Mouse (Mus musculus): ENCODE data around the gene Pcsk5. TPM values are rescaled to one million over a fixed set of nuclear protein-coding genes. Genes with fewer than 3 reads are reported as not detected.
"Not testable (repeated sequence)": the region's sequence is repeated elsewhere in the genome, so short reads cannot be mapped to it uniquely, and the experiment has no call there.

Pcsk5 gene
- polyA plus RNA-seq, 1 experiment: 5.1 TPM

GRCm38 (mm10) chr19:17476021-17476420, 361.4 kb downstream of the Pcsk5 start:
- DNase-seq (ENCODE audit: low spot score): no peak

DNA sequence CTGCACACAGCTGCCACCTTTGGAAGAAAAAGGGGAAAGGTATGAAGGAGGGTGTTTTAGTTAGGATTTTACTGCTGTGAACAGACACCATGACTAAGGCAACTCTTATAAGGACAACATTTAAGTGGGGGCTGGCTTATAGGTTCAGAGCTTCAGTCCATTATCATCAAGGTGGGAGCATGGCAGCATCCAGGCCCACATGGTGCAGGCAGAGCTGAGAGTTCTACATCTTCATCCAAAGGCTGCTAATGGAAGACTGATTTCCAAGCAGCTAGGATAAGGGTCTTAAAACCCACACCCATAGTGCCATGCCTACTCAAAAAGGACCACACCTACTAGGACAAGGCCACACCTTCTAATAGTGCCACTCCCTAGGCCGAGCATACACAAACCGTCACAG, 364.3 kb downstream of the Pcsk5 start:
- DNase-seq (ENCODE audit: low spot score): not testable (repeated sequence)

GRCm38 (mm10) chr19:17471861-17472260, 365.6 kb downstream of the Pcsk5 start:
- no peak for DNase-seq (ENCODE audit: low spot score)

GRCm38 (mm10) chr19:17471196-17471595, 366.2 kb downstream of the Pcsk5 start:
- DNase-seq (ENCODE audit: low spot score): no peak

DNA sequence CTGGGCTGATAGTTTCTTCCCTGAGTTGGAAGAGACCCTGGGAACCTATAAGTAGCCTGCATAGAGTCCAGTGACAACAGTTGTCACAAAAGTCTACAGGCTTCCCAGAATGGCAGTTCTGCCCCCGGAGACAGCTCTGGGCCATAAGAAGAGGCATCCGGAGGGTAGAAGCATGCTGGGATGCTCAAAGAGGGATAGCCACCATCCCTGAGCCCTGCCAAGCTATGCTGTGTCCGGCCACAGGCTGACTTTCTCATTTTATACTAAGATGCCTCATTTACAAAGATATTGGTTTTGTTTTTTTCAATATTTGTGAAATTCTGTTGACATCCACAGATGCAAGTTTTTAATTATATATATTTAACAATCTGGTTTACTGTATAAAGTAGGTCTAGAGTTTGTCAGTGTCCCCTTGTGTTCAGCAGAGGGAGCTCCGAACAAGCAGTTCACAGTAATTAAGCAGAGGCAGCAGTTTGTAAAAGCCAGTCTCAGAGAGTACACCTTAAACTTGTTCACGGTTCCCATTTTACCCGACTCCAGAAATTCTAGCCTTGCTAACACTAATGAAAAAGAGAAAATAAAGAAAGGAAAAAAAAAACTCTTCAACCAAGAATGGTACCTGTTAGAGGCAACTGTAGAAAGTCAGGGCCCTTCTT, 369.7 kb downstream of the Pcsk5 start:
- no peak for DNase-seq (ENCODE audit: low spot score)

DNA sequence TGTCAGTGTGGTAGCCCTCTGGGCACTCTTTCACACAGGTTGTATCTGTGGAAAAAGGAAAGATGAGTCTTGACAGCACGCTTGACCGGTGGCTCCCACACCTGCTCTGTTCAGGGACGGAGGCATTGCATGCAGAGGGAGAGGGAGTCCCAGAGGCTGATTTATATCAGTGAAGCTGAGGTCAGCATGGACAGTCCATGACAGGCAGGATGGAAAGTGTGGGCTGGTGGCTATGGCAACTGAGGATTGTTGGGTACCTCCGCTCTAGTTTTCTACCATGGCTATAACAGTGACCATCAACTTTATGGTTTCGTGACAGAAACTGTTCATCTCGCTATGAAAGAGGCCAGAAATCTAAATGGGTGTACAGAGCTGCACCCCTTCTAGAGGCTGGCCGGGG, 385.4 kb downstream of the Pcsk5 start:
- no peak for DNase-seq (ENCODE audit: low spot score)

DNA sequence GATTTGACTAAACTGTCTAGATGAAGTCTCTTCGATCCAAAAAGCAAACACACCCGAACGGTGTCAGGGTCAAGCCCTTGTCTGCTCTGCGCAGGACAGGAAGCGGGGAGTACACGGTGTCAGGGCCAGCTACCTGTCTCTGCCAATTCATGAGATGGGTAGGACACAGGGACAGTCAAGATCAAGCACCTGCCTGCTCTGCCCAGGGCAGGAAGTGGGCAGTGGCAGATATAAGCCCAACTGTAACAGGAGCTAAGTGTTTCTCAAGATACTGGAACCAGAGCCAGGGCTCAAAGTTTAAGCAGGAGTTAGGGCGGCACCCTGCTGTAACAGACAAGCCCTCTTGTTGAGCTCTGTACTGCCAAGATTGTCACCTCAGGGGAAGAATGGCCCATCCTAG, 393.9 kb downstream of the Pcsk5 start:
- DNase-seq (ENCODE audit: low spot score): no peak

- no peak for DNase-seq (ENCODE audit: low spot score)
Observed at GRCm38 (mm10) chr19:17439476-17440189, 397.8 kb downstream of the Pcsk5 start.

- no peak for DNase-seq (ENCODE audit: low spot score)
Observed at GRCm38 (mm10) chr19:17436651-17437050, 400.8 kb downstream of the Pcsk5 start.

DNA sequence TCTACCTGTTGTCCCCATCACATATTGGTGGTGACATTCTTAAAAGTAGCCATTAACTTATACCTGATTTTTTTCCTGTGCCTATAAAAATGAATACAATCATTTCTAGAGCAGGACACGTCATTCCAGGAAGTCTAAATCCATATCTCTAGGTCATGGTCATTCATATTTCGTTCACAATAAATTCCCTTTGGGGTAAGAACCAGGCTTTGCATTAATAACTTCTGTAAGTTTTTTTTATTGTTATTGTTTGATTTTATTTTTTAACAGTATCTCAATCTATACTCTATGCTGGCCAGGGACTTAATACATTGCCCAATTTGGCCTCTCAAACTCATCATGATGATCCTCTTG, 408.9 kb downstream of the Pcsk5 start:
- DNase-seq (ENCODE audit: low spot score): no peak

DNA sequence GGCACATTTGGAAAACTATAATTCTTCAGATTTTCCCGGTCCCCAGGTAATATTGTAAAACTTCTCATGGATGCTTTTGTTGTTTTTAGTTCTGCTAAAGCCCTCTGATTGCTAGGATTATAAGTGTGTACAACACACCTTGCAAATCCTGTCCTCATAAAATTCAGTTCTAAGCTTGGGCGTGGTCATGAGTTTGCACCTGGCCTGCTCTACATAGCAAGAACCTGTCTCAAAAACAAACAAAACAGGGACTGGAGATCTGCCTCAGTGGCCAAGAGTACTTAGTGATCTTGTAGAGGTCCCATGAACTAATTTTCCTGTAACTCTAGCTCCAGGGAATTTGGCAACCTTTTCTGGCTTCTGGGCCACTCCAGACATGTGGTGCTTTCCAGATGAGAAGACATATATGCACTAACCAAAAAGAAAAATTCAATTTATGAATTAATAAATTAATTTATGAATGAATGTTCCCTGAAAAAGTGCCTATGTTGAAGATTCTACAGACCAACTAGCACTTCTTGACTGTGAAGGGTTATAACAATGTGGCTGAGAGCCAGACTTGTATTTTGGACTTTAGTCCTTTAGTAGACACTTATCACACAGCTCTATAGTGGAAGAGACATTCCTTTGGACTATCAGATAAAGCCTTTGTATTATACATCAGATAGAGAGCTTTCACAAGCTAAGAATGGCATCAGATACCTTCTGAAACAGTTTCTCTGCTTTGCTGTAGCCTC, 409.4 kb downstream of the Pcsk5 start:
- DNase-seq (ENCODE audit: low spot score): no peak

DNA sequence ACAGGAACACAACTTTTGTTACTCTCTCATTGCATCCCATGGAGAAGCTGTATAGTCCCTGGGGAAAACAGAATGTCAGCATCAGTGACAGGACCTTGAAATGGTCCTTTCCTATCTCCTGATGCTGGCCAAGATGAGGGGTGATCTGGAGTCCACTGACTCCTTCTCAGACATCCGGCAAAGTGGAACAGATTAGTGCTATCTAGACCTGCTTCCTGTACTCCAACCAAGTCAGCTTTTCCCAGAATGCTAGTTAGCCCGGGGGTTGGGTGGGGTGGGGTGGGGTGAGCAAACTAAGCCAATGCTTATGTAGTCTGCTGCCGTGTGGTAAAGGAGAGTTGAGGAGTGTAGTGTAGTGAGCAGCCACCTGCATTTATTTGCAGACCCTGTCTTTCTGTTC, 414.1 kb downstream of the Pcsk5 start:
- DNase-seq (ENCODE audit: low spot score): no peak

DNA sequence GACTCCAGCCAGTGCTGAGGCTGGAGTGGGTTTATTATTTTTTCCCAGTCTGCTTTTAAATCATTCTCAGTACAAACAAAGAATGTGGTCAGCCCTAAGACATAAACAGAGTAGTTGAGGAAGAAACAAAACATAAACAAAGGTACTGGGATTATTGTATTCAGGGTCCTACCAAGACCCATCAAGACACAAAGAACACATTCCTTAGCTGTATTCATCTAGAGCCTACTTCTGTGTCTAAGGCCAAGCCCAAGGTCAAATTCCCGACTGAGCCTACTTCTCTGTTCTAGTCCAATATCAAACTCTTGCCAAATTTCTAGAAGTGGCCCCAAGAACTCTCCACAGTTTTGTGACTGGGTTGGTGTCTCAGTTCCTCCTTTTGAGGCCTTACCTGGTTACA, 419.6 kb downstream of the Pcsk5 start:
- DNase-seq (ENCODE audit: low spot score): no peak

DNA sequence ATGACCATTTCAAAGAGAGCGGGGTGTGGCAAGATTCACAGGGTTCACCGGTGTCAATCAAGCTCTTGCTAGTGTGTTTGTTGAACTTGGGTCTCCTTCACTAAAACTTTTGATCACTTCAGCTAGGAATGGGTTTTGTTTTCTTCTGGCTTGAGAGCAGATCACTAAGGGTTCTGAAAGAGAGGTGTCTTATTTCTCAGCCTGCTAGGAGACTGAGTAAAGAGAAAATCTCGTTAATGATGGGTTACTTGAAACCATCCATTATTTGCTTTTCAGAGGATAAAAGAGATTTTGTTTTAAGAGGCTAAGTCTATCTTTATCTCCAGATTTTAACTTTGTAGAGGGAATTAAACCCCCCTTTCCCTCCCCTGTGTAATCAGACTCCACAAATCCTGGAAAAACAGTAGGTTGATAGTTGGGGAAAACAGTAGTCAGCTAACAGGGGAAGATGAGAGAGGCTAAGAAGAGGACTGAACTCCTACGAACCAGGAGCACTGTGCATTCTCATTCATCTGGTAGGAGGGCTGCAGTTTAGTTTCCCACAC, 424.4 kb downstream of the Pcsk5 start:
- DNase-seq (ENCODE audit: low spot score): no peak

- no peak for DNase-seq (ENCODE audit: low spot score)
Observed at GRCm38 (mm10) chr19:17410465-17411065, 426.9 kb downstream of the Pcsk5 start.

DNA sequence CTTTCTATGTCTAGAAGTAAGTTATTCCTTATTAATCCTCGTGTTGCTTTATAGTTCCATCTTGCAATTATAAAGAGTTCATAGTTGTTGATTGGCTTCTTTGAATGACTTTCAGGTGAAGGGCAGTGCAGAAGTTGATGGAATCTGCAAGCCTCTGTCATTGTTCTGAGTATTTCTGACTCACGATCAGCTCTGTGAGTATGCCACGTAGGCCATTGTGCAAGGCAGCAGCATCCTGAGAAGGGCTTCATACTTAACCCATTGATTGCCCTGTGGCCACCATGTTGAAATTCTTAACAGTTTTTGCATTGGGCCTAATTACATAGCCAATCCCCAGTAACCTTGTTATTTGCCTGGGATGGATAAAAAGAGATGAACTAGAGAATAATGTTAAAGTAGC, 428.1 kb downstream of the Pcsk5 start:
- no peak for DNase-seq (ENCODE audit: low spot score)

DNA sequence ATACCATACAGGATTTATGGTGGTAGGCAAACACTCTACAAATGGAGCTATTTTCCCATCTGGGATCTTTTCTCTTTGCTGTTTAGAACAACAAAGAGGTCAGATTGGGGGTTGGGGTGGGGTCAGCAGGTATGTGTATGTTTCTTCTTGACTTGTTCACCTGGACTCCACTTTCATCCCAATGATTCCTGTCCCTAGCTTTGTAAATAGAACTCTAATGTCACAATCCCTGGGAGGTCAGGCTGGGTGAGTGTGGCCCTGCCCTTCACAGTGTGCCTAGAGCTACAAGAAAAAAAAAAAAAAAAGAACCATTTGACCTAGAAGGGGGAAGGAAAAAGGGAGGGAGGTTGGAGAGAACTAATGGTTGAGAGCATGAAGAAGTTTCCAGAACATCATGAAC, 428.8 kb downstream of the Pcsk5 start:
- no peak for DNase-seq (ENCODE audit: low spot score)

- DNase-seq (ENCODE audit: low spot score): no peak
Observed at GRCm38 (mm10) chr19:17406823-17407222, 430.6 kb downstream of the Pcsk5 start.

DNA sequence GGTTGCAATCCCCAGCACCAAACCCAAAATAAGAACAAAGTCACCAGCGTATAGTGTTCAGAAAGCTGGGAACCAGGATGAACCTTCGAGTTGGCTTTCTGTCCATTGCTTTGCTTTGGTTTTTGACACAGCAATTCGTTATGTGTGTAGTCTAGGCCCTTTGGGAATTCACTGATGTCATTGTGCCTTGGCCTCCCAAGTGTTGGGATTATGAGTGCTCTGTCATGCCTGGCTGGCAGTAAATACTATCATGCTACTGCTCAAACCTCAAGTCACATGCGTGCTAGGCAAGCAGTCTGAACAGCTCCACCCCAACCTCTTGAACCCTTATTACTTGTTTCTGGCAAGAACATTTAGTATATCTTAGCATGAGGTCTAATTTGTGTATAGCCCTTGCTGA, 434.3 kb downstream of the Pcsk5 start:
- DNase-seq (ENCODE audit: low spot score): no peak

GRCm38 (mm10) chr19:17400571-17400970, 436.9 kb downstream of the Pcsk5 start:
- no peak for DNase-seq (ENCODE audit: low spot score)

DNA sequence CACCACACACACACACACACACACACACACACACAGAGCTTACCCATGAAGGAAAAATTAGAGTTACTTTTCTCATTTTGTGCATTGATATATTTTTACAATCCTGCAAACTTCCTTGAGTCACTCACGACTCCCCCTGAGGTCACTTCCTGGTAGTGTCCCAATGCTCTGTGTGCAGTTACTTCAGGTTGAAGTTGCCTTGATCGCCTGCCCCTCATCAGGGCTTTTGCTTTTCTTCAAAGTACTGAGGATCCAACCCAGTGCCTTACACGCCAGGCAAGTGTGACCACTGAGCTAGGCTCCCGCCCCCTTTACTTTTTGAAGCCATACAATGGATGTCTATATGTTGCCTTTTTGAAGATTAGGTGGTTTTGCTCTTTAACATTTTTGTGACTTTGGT, 437.5 kb downstream of the Pcsk5 start:
- no peak for DNase-seq (ENCODE audit: low spot score)

DNA sequence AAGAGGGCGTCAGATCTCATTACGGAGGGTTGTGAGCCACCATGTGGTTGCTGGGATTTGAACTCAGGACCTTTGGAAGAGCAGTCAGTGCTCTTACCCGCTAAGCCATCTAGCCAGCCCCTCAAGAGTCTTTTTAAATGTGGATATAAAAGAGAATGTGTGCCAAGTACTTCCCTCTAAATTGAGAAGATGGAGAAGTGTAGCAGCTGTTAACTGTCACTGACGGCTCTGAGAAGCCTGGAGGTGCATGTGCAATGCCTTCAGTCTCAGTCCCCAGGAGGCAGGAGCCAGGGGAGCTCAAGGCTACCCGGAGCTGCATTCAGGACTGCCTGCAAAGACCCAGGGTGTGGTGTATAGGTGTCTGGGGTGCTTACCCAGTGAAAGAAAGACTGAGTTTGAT, 439.5 kb downstream of the Pcsk5 start:
- no peak for DNase-seq (ENCODE audit: low spot score)
